Mouse (Mus musculus): ENCODE measurements at regions not wholly inside any gene's neighbourhood (a gene's known extent, or its start where the extent isn't known, plus 50 kb on each side); places are given as distances from the start of the nearest gene placed in this dataset.

GRCm38 (mm10) chr10:17561466-17561865 lies 161.6 kb upstream of the Cited2 start:
- no peak overlapping the region for H3K4me2 ChIP-seq (replicated peaks; ENCODE audit: low read depth, low read length, severe bottlenecking)
- no peak for ATAC-seq (ENCODE audit: low FRiP score, low read depth)
- H3K36me3 ChIP-seq (ENCODE audit: control insufficient read depth, insufficient read depth, low read length) = no peaks in the 10 kb centered on the region
- no peak overlapping the region for H3K27ac ChIP-seq (replicated peaks; ENCODE audit: low read depth, low read length)
- H3K27me3 ChIP-seq (ENCODE audit: control insufficient read depth, insufficient read depth, low read length) = no peaks in the 10 kb centered on the region
- no peak for DNase-seq (ENCODE audit: low spot score)
- 65% methylated on average over 7 of the region's 7 CpGs for WGBS
- TF ChIP-seq POLR2A (IDR thresholded peaks at IDR 0.05; ENCODE audit: borderline replicate concordance, extremely low read depth, insufficient read depth, insufficient read length) = no peak
- no peaks in the 10 kb centered on the region for H3K9me3 ChIP-seq (ENCODE audit: control insufficient read depth, low read length)
- H3K4me1 ChIP-seq (ENCODE audit: control insufficient read depth, insufficient read depth, low read length) = peaks cover 18% of the 10 kb centered on the region; the same call in 1 of the 2 replicates
- H3K4me3 ChIP-seq (replicated peaks; ENCODE audit: low read length) = no peak overlapping the region
- no peak overlapping the region for H3K9ac ChIP-seq (ENCODE audit: low read depth, low read length, severe bottlenecking)

- no peaks in the 10 kb centered on the region for H3K9me3 ChIP-seq (ENCODE audit: control insufficient read depth, low read length)
- no peak for ATAC-seq (ENCODE audit: low FRiP score, low read depth)
- H3K4me2 ChIP-seq (replicated peaks; ENCODE audit: low read depth, low read length, severe bottlenecking) = no peak overlapping the region
- H3K27ac ChIP-seq (replicated peaks; ENCODE audit: low read depth, low read length) = no peak overlapping the region
- no peak overlapping the region for H3K4me3 ChIP-seq (replicated peaks; ENCODE audit: low read length)
- H3K9ac ChIP-seq (ENCODE audit: low read depth, low read length, severe bottlenecking) = no peak overlapping the region
- 81% methylated on average over 5 of the region's 5 CpGs for WGBS
- H3K4me1 ChIP-seq (ENCODE audit: control insufficient read depth, insufficient read depth, low read length) = peaks cover 18% of the 10 kb centered on the region; the same call in 1 of the 2 replicates
- no peaks in the 10 kb centered on the region for H3K27me3 ChIP-seq (ENCODE audit: control insufficient read depth, insufficient read depth, low read length)
- no peak for DNase-seq (ENCODE audit: low spot score)
- TF ChIP-seq POLR2A (IDR thresholded peaks at IDR 0.05; ENCODE audit: borderline replicate concordance, extremely low read depth, insufficient read depth, insufficient read length) = no peak
- no peaks in the 10 kb centered on the region for H3K36me3 ChIP-seq (ENCODE audit: control insufficient read depth, insufficient read depth, low read length)
Observed at GRCm38 (mm10) chr10:17561977-17562376, 161.0 kb upstream of the Cited2 start.

GRCm38 (mm10) chr10:17562410-17563350 lies 160.3 kb upstream of the Cited2 start:
- no peak overlapping the region for H3K4me3 ChIP-seq (replicated peaks; ENCODE audit: low read length)
- H3K27me3 ChIP-seq (ENCODE audit: control insufficient read depth, insufficient read depth, low read length) = no peaks in the 10 kb centered on the region
- WGBS = 53% methylated on average over 7 of the region's 7 CpGs
- no peaks in the 10 kb centered on the region for H3K36me3 ChIP-seq (ENCODE audit: control insufficient read depth, insufficient read depth, low read length)
- no peak overlapping the region for H3K27ac ChIP-seq (replicated peaks; ENCODE audit: low read depth, low read length)
- H3K4me1 ChIP-seq (ENCODE audit: control insufficient read depth, insufficient read depth, low read length) = peaks cover 18% of the 10 kb centered on the region; the same call in 1 of the 2 replicates
- H3K9ac ChIP-seq (ENCODE audit: low read depth, low read length, severe bottlenecking) = no peak overlapping the region
- H3K4me2 ChIP-seq (replicated peaks; ENCODE audit: low read depth, low read length, severe bottlenecking) = no peak overlapping the region
- ATAC-seq (ENCODE audit: low FRiP score, low read depth) (peak; percentile 62), DNase-seq (ENCODE audit: low spot score) (peak; percentile 59)
- TF ChIP-seq POLR2A (IDR thresholded peaks at IDR 0.05; ENCODE audit: borderline replicate concordance, extremely low read depth, insufficient read depth, insufficient read length) = no peak
- no peaks in the 10 kb centered on the region for H3K9me3 ChIP-seq (ENCODE audit: control insufficient read depth, low read length)

- no peak for ATAC-seq (ENCODE audit: low FRiP score, low read depth)
- DNase-seq (ENCODE audit: low spot score) = no peak
- Histone ChIP-seq H3K36me3 (ENCODE audit: control insufficient read depth, insufficient read depth, low read length) (no peaks in the 10 kb centered on the region), H3K4me2 (replicated peaks; ENCODE audit: low read depth, low read length, severe bottlenecking) (no peak overlapping the region), H3K9me3 (ENCODE audit: control insufficient read depth, low read length) (no peaks in the 10 kb centered on the region), H3K27ac (replicated peaks; ENCODE audit: low read depth, low read length) (no peak overlapping the region), H3K4me3 (replicated peaks; ENCODE audit: low read length) (no peak overlapping the region), H3K9ac (ENCODE audit: low read depth, low read length, severe bottlenecking) (no peak overlapping the region), H3K27me3 (ENCODE audit: control insufficient read depth, insufficient read depth, low read length) (no peaks in the 10 kb centered on the region), H3K4me1 (ENCODE audit: control insufficient read depth, insufficient read depth, low read length) (peaks cover 18% of the 10 kb centered on the region; the same call in 1 of the 2 replicates)
- TF ChIP-seq POLR2A (IDR thresholded peaks at IDR 0.05; ENCODE audit: borderline replicate concordance, extremely low read depth, insufficient read depth, insufficient read length) = no peak
- 62% methylated on average over 4 of the region's 4 CpGs for WGBS
Observed at GRCm38 (mm10) chr10:17563351-17563749, 159.7 kb upstream of the Cited2 start.

- Histone ChIP-seq H3K4me2 (replicated peaks; ENCODE audit: low read depth, low read length, severe bottlenecking) (no peak overlapping the region), H3K9ac (ENCODE audit: low read depth, low read length, severe bottlenecking) (no peak overlapping the region), H3K4me1 (ENCODE audit: control insufficient read depth, insufficient read depth, low read length) (peaks cover 13% of the 10 kb centered on the region; the same call in 1 of the 2 replicates), H3K4me3 (replicated peaks; ENCODE audit: low read length) (no peak overlapping the region), H3K36me3 (ENCODE audit: control insufficient read depth, insufficient read depth, low read length) (no peaks in the 10 kb centered on the region), H3K9me3 (ENCODE audit: control insufficient read depth, low read length) (no peaks in the 10 kb centered on the region), H3K27me3 (ENCODE audit: control insufficient read depth, insufficient read depth, low read length) (no peaks in the 10 kb centered on the region), H3K27ac (replicated peaks; ENCODE audit: low read depth, low read length) (no peak overlapping the region)
- 49% methylated on average over 6 of the region's 6 CpGs for WGBS
- no peak for TF ChIP-seq POLR2A (IDR thresholded peaks at IDR 0.05; ENCODE audit: borderline replicate concordance, extremely low read depth, insufficient read depth, insufficient read length)
- ATAC-seq (ENCODE audit: low FRiP score, low read depth) (no peak), DNase-seq (ENCODE audit: low spot score) (no peak)
Observed at GRCm38 (mm10) chr10:17564895-17565620, 158.0 kb upstream of the Cited2 start.

Data from limb, embryonic 14.5 days (tissue).